In genomic region chr9:40800675-40801612, GRCm38 (mm10) we compare ENCODE assay signal across 8 mouse cellular contexts. TPM values are rescaled to one million over a fixed set of nuclear protein-coding genes. Genes with fewer than 3 reads are reported as not detected.
A peak's percentile ranks its signal among the peaks of the same experiment; 100 is the strongest.
DNase-seq lines count a peak whose midpoint lies in the region; ATAC-seq and TF ChIP-seq lines count a peak whose summit lies in the region.

Gene Hspa8 (plus strand): TSS chr9:40800984.

- peak; percentile 88 for ATAC-seq in G1E (ENCODE audit: extremely low read depth, insufficient number of reproducible peaks, low FRiP score, poor library complexity, severe bottlenecking)
- ATAC-seq in forebrain, embryonic 16.5 days, result peak; percentile 97
- ATAC-seq in lung, embryonic 14.5 days (ENCODE audit: insufficient read depth), result peak; percentile 97

- peaks cover 33% of the 10 kb centered on the region for H3K36me3 ChIP-seq in G1E (replicated peaks)
- peaks cover 22% of the 10 kb centered on the region for H3K36me3 ChIP-seq in forebrain, embryonic 16.5 days (ENCODE audit: control insufficient read depth, insufficient read depth)
- H3K36me3 ChIP-seq in lung, embryonic 14.5 days (ENCODE audit: insufficient read depth), result peaks cover 39% of the 10 kb centered on the region
- H3K36me3 ChIP-seq in thymus, adult 2 months (ENCODE audit: control insufficient read depth, insufficient read depth, low read length), result peaks cover 31% of the 10 kb centered on the region

- H3K4me1 ChIP-seq in G1E (ENCODE audit: insufficient read depth, low read depth, low read length), result peaks cover 28% of the 10 kb centered on the region
- peaks cover 29% of the 10 kb centered on the region for H3K4me1 ChIP-seq in forebrain, embryonic 16.5 days (replicated peaks; ENCODE audit: control insufficient read depth, insufficient read depth, low read length)
- peaks cover 9% of the 10 kb centered on the region for H3K4me1 ChIP-seq in lung, embryonic 14.5 days (ENCODE audit: insufficient read depth)
- H3K4me1 ChIP-seq in olfactory bulb, adult 2 months (ENCODE audit: control insufficient read depth, insufficient read depth, low read length), result peaks cover 3% of the 10 kb centered on the region; the same call in 1 of the 2 replicates
- peaks cover 6% of the 10 kb centered on the region; the same call in 1 of the 2 replicates for H3K4me1 ChIP-seq in thymus, adult 2 months (replicated peaks; ENCODE audit: control insufficient read depth, insufficient read depth, low read length)

- 0 out of 2 replicates have a peak, but pooled peaks cover 1% of the 10 kb centered on the region for H3K27me3 ChIP-seq in G1E (ENCODE audit: insufficient read depth, low read length)
- H3K27me3 ChIP-seq in forebrain, embryonic 16.5 days (replicated peaks; ENCODE audit: control insufficient read depth, insufficient read depth, low read length), result no peaks in the 10 kb centered on the region
- H3K27me3 ChIP-seq in lung, embryonic 14.5 days (ENCODE audit: insufficient read depth, low read length), result no peaks in the 10 kb centered on the region
- H3K27me3 ChIP-seq in thymus, adult 2 months (ENCODE audit: control insufficient read depth, insufficient read depth, low read length), result no peaks in the 10 kb centered on the region

- no peak for TF ChIP-seq CTCF in G1E (IDR thresholded peaks at IDR 0.05; ENCODE audit: low read depth, low read length)
- TF ChIP-seq CTCF in layer of hippocampus, adult 2 months (conservative IDR thresholded peaks at IDR 0.05), result peak; percentile 67
- peak; percentile 43 for TF ChIP-seq CTCF in lung, embryonic 14.5 days (IDR thresholded peaks at IDR 0.05; ENCODE audit: low read depth)
- TF ChIP-seq CTCF in olfactory bulb, adult 2 months (IDR thresholded peaks at IDR 0.05; ENCODE audit: insufficient read depth, low read depth, low read length), result 0 out of 2 replicates have a peak, but pooled peaks have one; percentile 20
- peak; percentile 54 for TF ChIP-seq CTCF in thymus, adult 2 months (IDR thresholded peaks at IDR 0.05; ENCODE audit: borderline replicate concordance, control insufficient read depth, extremely low read depth, insufficient read depth, low read length, poor library complexity)

- H3K27ac ChIP-seq in forebrain, embryonic 16.5 days (ENCODE audit: low read length), result peak within 1 kb of the TSS; percentile 97
- H3K27ac ChIP-seq in layer of hippocampus, adult 2 months, result peak within 1 kb of the TSS; percentile 100
- H3K27ac ChIP-seq in lung, embryonic 14.5 days (ENCODE audit: low read depth), result peak within 1 kb of the TSS; percentile 99
- peak within 1 kb of the TSS; percentile 100 for H3K27ac ChIP-seq in olfactory bulb, adult 2 months (ENCODE audit: insufficient read depth, low read depth, low read length)
- H3K27ac ChIP-seq in thymus, adult 2 months (ENCODE audit: control insufficient read depth, insufficient read depth, low read length), result peak within 1 kb of the TSS; percentile 97

- intact Hi-C loops in heart, postnatal 36 days (cut with DNase I), result loop anchor here (1.0 kb wide), 1 partner anchor 17 kb away; no protein-coding TSS in a partner anchor

- H3K4me3 ChIP-seq in G1E (ENCODE audit: low read depth, low read length), result peak within 1 kb of the TSS; percentile 92
- H3K4me3 ChIP-seq in forebrain, embryonic 16.5 days (replicated peaks; ENCODE audit: low read length), result peak within 1 kb of the TSS; percentile 96
- peak within 1 kb of the TSS; percentile 91 for H3K4me3 ChIP-seq in layer of hippocampus, adult 2 months
- peak within 1 kb of the TSS; percentile 99 for H3K4me3 ChIP-seq in lung, embryonic 14.5 days (ENCODE audit: low read depth, low read length)
- peak within 1 kb of the TSS; percentile 69 for H3K4me3 ChIP-seq in olfactory bulb, adult 2 months (ENCODE audit: insufficient read depth, low read depth, low read length)
- peak within 1 kb of the TSS; percentile 91 for H3K4me3 ChIP-seq in thymus, adult 2 months (ENCODE audit: control insufficient read depth, insufficient read depth, low read length)

- TF ChIP-seq POLR2A in olfactory bulb, adult 2 months (IDR thresholded peaks at IDR 0.05; ENCODE audit: insufficient read depth, low read depth, low read length), result peak; percentile 99
- TF ChIP-seq POLR2A in thymus, adult 2 months (IDR thresholded peaks at IDR 0.05; ENCODE audit: control insufficient read depth, extremely low read depth, insufficient read depth, low read length, poor library complexity), result peak; percentile 99

- peak; percentile 96 for DNase-seq in G1E (ENCODE audit: low spot score)
- DNase-seq in cerebellum, adult 18-20 months, result peak; percentile 100
- peak; percentile 99 to 100 for DNase-seq in heart, postnatal 36 days
- peak; percentile 100 for DNase-seq in layer of hippocampus, adult 2 months (ENCODE audit: low spot score in 2 of 2)
- peak; percentile 100 for DNase-seq in lung, embryonic 14.5 days
- DNase-seq in thymus, adult 2 months, result peak; percentile 100

- H3K9me3 ChIP-seq in G1E (replicated peaks), result no peaks in the 10 kb centered on the region
- no peaks in the 10 kb centered on the region for H3K9me3 ChIP-seq in forebrain, embryonic 16.5 days (ENCODE audit: control insufficient read depth, low read length)
- no peaks in the 10 kb centered on the region for H3K9me3 ChIP-seq in lung, embryonic 14.5 days (ENCODE audit: low read depth, low read length)

- H3K9ac ChIP-seq in forebrain, embryonic 16.5 days (replicated peaks; ENCODE audit: low read depth, low read length), result peak within 1 kb of the TSS; percentile 99
- peak within 1 kb of the TSS; percentile 100 for H3K9ac ChIP-seq in lung, embryonic 14.5 days

- H3K4me2 ChIP-seq in forebrain, embryonic 16.5 days (ENCODE audit: low read length), result peak within 1 kb of the TSS; percentile 87
- peak within 1 kb of the TSS; percentile 87 for H3K4me2 ChIP-seq in lung, embryonic 14.5 days

- WGBS in forebrain, embryonic 16.5 days, result under 1% methylated on average over 77 of the region's 83 CpGs
- WGBS in lung, embryonic 14.5 days, result 1% methylated on average over 83 of the region's 83 CpGs
- 1% methylated on average over 81 of the region's 83 CpGs for WGBS in olfactory bulb, adult 2 months
- under 1% methylated on average over 83 of the region's 83 CpGs for WGBS in thymus, adult 2 months

RNA-seq across cellular contexts. Expression of gene Hspa8, which starts in this region (rescaled TPM):
- total RNA-seq in G1E (2014; fragmentation: Nextera tagmentation), result 1,343 and 1,357 TPM in 2 replicates
- total RNA-seq in G1E (2017), result 3,642 and 4,293 TPM in 2 replicates
- polyA plus RNA-seq in G1E (2012), result 380 and 483 TPM in 2 replicates
- polyA plus RNA-seq in forebrain, embryonic 16.5 days (2015; fragmentation: Nextera tagmentation; extraction: Ambion mirVana), result 3,453 and 3,528 TPM in 2 replicates
- 1,000 to 10,000 TPM; 1,282 to 1,390 TPM for total RNA-seq in heart, postnatal 36 days (2021)
- 1,000 to 10,000 TPM; 2,132 to 2,154 TPM for total RNA-seq in layer of hippocampus, adult 2 months (2021)
- 2,522 and 2,633 TPM in 2 replicates for polyA plus RNA-seq in lung, embryonic 14.5 days (2014; fragmentation: Nextera tagmentation; extraction: Ambion mirVana)
- 1,623 and 1,837 TPM in 2 replicates for polyA plus RNA-seq in olfactory bulb, adult 2 months (2012; ENCODE audit: insufficient read depth, insufficient read length, low replicate concordance, missing spikeins)
- 2,928 and 2,969 TPM in 2 replicates for polyA plus RNA-seq in thymus, adult 2 months (2012; rRNA removed)

Comparison
In these comparisons a context has a peak if more than half of its experiments do, and no peak if none do; other contexts are left out.
1. Peak in every context shown above with its lines: DNase-seq, ATAC-seq, H3K4me3 ChIP-seq and H3K27ac ChIP-seq.